Mouse (Mus musculus): ENCODE measurements around the gene Tmem98. TPM values are rescaled to one million over a fixed set of nuclear protein-coding genes. Genes with fewer than 3 reads are reported as not detected.

Gene Tmem98
- polyA plus RNA-seq, 1 experiment from 2014 or later = 129 TPM

- H3K27me3 ChIP-seq (ENCODE audit: control insufficient read depth, insufficient read depth, low read length) = no peaks in the 10 kb centered on the region
- no peak overlapping the region for H3K27ac ChIP-seq (replicated peaks; ENCODE audit: low read depth, low read length)
- no peak overlapping the region for H3K4me2 ChIP-seq (ENCODE audit: low read depth, low read length)
- no peaks in the 10 kb centered on the region for H3K4me1 ChIP-seq (ENCODE audit: control insufficient read depth, insufficient read depth, low read length)
- ATAC-seq (replicated peaks; ENCODE audit: insufficient number of reproducible peaks, low FRiP score, low TSS enrichment, low read depth) (no peak), DNase-seq (ENCODE audit: low spot score) (no peak)
- H3K9ac ChIP-seq (replicated peaks; ENCODE audit: low read length) = no peak overlapping the region
- 89% methylated on average over 4 of the region's 4 CpGs for WGBS
- H3K9me3 ChIP-seq (replicated peaks; ENCODE audit: control insufficient read depth, low read length) = no peaks in the 10 kb centered on the region
- no peaks in the 10 kb centered on the region for H3K36me3 ChIP-seq (replicated peaks; ENCODE audit: control insufficient read depth, insufficient read depth, low read depth, low read length)
- H3K4me3 ChIP-seq (ENCODE audit: low read depth, low read length) = no peak overlapping the region
These were observed 15.7 kb upstream of the Tmem98 start for GRCm38 (mm10) chr11:80794290-80794689.

GRCm38 (mm10) chr11:80795431-80795830 lies 14.5 kb upstream of the Tmem98 start:
- Histone ChIP-seq H3K4me2 (ENCODE audit: low read depth, low read length) (no peak overlapping the region), H3K4me1 (ENCODE audit: control insufficient read depth, insufficient read depth, low read length) (no peaks in the 10 kb centered on the region), H3K9ac (replicated peaks; ENCODE audit: low read length) (no peak overlapping the region), H3K4me3 (ENCODE audit: low read depth, low read length) (no peak overlapping the region), H3K27me3 (ENCODE audit: control insufficient read depth, insufficient read depth, low read length) (no peaks in the 10 kb centered on the region), H3K36me3 (replicated peaks; ENCODE audit: control insufficient read depth, insufficient read depth, low read depth, low read length) (no peaks in the 10 kb centered on the region), H3K27ac (replicated peaks; ENCODE audit: low read depth, low read length) (no peak overlapping the region), H3K9me3 (replicated peaks; ENCODE audit: control insufficient read depth, low read length) (no peaks in the 10 kb centered on the region)
- DNase-seq (ENCODE audit: low spot score) = no peak
- ATAC-seq (replicated peaks; ENCODE audit: insufficient number of reproducible peaks, low FRiP score, low TSS enrichment, low read depth) = no peak
- 82% methylated on average over 8 of the region's 8 CpGs for WGBS

- DNase-seq (ENCODE audit: low spot score) (peak; percentile 12), ATAC-seq (replicated peaks; ENCODE audit: insufficient number of reproducible peaks, low FRiP score, low TSS enrichment, low read depth) (no peak)
- no peaks in the 10 kb centered on the region for H3K27me3 ChIP-seq (ENCODE audit: control insufficient read depth, insufficient read depth, low read length)
- H3K4me1 ChIP-seq (ENCODE audit: control insufficient read depth, insufficient read depth, low read length) = no peaks in the 10 kb centered on the region
- no peak overlapping the region for H3K4me2 ChIP-seq (ENCODE audit: low read depth, low read length)
- no peaks in the 10 kb centered on the region for H3K36me3 ChIP-seq (replicated peaks; ENCODE audit: control insufficient read depth, insufficient read depth, low read depth, low read length)
- H3K9ac ChIP-seq (replicated peaks; ENCODE audit: low read length) = no peak overlapping the region
- 39% methylated on average over 3 of the region's 3 CpGs for WGBS
- no peaks in the 10 kb centered on the region for H3K9me3 ChIP-seq (replicated peaks; ENCODE audit: control insufficient read depth, low read length)
- no peak overlapping the region for H3K27ac ChIP-seq (replicated peaks; ENCODE audit: low read depth, low read length)
- no peak overlapping the region for H3K4me3 ChIP-seq (ENCODE audit: low read depth, low read length)
These were observed 10.0 kb upstream of the Tmem98 start for GRCm38 (mm10) chr11:80799979-80800378.

- Histone ChIP-seq H3K9me3 (replicated peaks; ENCODE audit: control insufficient read depth, low read length) (no peaks in the 10 kb centered on the region), H3K9ac (replicated peaks; ENCODE audit: low read length) (no peak overlapping the region), H3K4me1 (ENCODE audit: control insufficient read depth, insufficient read depth, low read length) (no peaks in the 10 kb centered on the region), H3K27me3 (ENCODE audit: control insufficient read depth, insufficient read depth, low read length) (no peaks in the 10 kb centered on the region), H3K27ac (replicated peaks; ENCODE audit: low read depth, low read length) (no peak overlapping the region), H3K4me3 (ENCODE audit: low read depth, low read length) (no peak overlapping the region), H3K4me2 (ENCODE audit: low read depth, low read length) (no peak overlapping the region), H3K36me3 (replicated peaks; ENCODE audit: control insufficient read depth, insufficient read depth, low read depth, low read length) (no peaks in the 10 kb centered on the region)
- WGBS = 42% methylated on average over 3 of the region's 3 CpGs
- ATAC-seq (replicated peaks; ENCODE audit: insufficient number of reproducible peaks, low FRiP score, low TSS enrichment, low read depth) (no peak), DNase-seq (ENCODE audit: low spot score) (no peak)
These were observed 7.3 kb upstream of the Tmem98 start for GRCm38 (mm10) chr11:80802706-80803105.

- H3K4me3 ChIP-seq (ENCODE audit: low read depth, low read length) = no peak overlapping the region
- DNase-seq (ENCODE audit: low spot score) (no peak), ATAC-seq (replicated peaks; ENCODE audit: insufficient number of reproducible peaks, low FRiP score, low TSS enrichment, low read depth) (no peak)
- no peaks in the 10 kb centered on the region for H3K9me3 ChIP-seq (replicated peaks; ENCODE audit: control insufficient read depth, low read length)
- no peaks in the 10 kb centered on the region for H3K27me3 ChIP-seq (ENCODE audit: control insufficient read depth, insufficient read depth, low read length)
- no peaks in the 10 kb centered on the region; the same call in 1 of the 2 replicates for H3K4me1 ChIP-seq (ENCODE audit: control insufficient read depth, insufficient read depth, low read length)
- no peak overlapping the region for H3K4me2 ChIP-seq (ENCODE audit: low read depth, low read length)
- H3K36me3 ChIP-seq (replicated peaks; ENCODE audit: control insufficient read depth, insufficient read depth, low read depth, low read length) = peaks cover 3% of the 10 kb centered on the region; the same call in 1 of the 2 replicates
- no peak overlapping the region for H3K9ac ChIP-seq (replicated peaks; ENCODE audit: low read length)
- WGBS = 75% methylated on average over 6 of the region's 6 CpGs
- no peak overlapping the region for H3K27ac ChIP-seq (replicated peaks; ENCODE audit: low read depth, low read length)
These were observed 1.4 kb upstream of the Tmem98 start for GRCm38 (mm10) chr11:80808551-80809070.

- Histone ChIP-seq H3K9me3 (replicated peaks; ENCODE audit: control insufficient read depth, low read length) (no peaks in the 10 kb centered on the region), H3K4me1 (ENCODE audit: control insufficient read depth, insufficient read depth, low read length) (no peaks in the 10 kb centered on the region; the same call in 1 of the 2 replicates), H3K36me3 (replicated peaks; ENCODE audit: control insufficient read depth, insufficient read depth, low read depth, low read length) (peaks cover 3% of the 10 kb centered on the region), H3K9ac (replicated peaks; ENCODE audit: low read length) (peak overlapping the region; percentile 86), H3K4me2 (ENCODE audit: low read depth, low read length) (peak overlapping the region; percentile 92), H3K27me3 (ENCODE audit: control insufficient read depth, insufficient read depth, low read length) (no peaks in the 10 kb centered on the region), H3K4me3 (ENCODE audit: low read depth, low read length) (peak overlapping the region; percentile 67), H3K27ac (replicated peaks; ENCODE audit: low read depth, low read length) (peak overlapping the region; percentile 87)
- peak; percentile 36 for DNase-seq (ENCODE audit: low spot score)
- peak; percentile 40; the same call in 1 of the 2 replicates for ATAC-seq (replicated peaks; ENCODE audit: insufficient number of reproducible peaks, low FRiP score, low TSS enrichment, low read depth)
- 24% methylated on average over 5 of the region's 6 CpGs for WGBS
These were observed 346 bp upstream of the Tmem98 start for GRCm38 (mm10) chr11:80809666-80809992.

- whole genome bisulfite sequencing = 26% methylated on average over 5 of the region's 5 CpGs
- Histone ChIP-seq H3K27me3 (ENCODE audit: control insufficient read depth, insufficient read depth, low read length) (no peaks in the 10 kb centered on the region), H3K4me3 (ENCODE audit: low read depth, low read length) (peak overlapping the region; percentile 67), H3K4me1 (ENCODE audit: control insufficient read depth, insufficient read depth, low read length) (no peaks in the 10 kb centered on the region; the same call in 1 of the 2 replicates), H3K4me2 (ENCODE audit: low read depth, low read length) (peak overlapping the region; percentile 92), H3K9me3 (replicated peaks; ENCODE audit: control insufficient read depth, low read length) (no peaks in the 10 kb centered on the region), H3K9ac (replicated peaks; ENCODE audit: low read length) (peak overlapping the region; percentile 86), H3K27ac (replicated peaks; ENCODE audit: low read depth, low read length) (peak overlapping the region; percentile 87), H3K36me3 (replicated peaks; ENCODE audit: control insufficient read depth, insufficient read depth, low read depth, low read length) (peaks cover 9% of the 10 kb centered on the region)
- peak; percentile 27 for DNase-seq (ENCODE audit: low spot score)
- no peak for ATAC-seq (replicated peaks; ENCODE audit: insufficient number of reproducible peaks, low FRiP score, low TSS enrichment, low read depth)
These were observed 1.2 kb downstream of the Tmem98 start for GRCm38 (mm10) chr11:80811156-80811555.

- 85% methylated on average over 7 of the region's 7 CpGs for WGBS
- H3K4me1 ChIP-seq (ENCODE audit: control insufficient read depth, insufficient read depth, low read length) = no peaks in the 10 kb centered on the region; the same call in 1 of the 2 replicates
- peaks cover 9% of the 10 kb centered on the region for H3K36me3 ChIP-seq (replicated peaks; ENCODE audit: control insufficient read depth, insufficient read depth, low read depth, low read length)
- no peak overlapping the region for H3K4me3 ChIP-seq (ENCODE audit: low read depth, low read length)
- H3K27ac ChIP-seq (replicated peaks; ENCODE audit: low read depth, low read length) = no peak overlapping the region
- H3K9ac ChIP-seq (replicated peaks; ENCODE audit: low read length) = no peak overlapping the region
- H3K27me3 ChIP-seq (ENCODE audit: control insufficient read depth, insufficient read depth, low read length) = no peaks in the 10 kb centered on the region
- ATAC-seq (replicated peaks; ENCODE audit: insufficient number of reproducible peaks, low FRiP score, low TSS enrichment, low read depth) = no peak
- no peak overlapping the region for H3K4me2 ChIP-seq (ENCODE audit: low read depth, low read length)
- DNase-seq (ENCODE audit: low spot score) = no peak
- H3K9me3 ChIP-seq (replicated peaks; ENCODE audit: control insufficient read depth, low read length) = no peaks in the 10 kb centered on the region
These were observed 5.4 kb downstream of the Tmem98 start for GRCm38 (mm10) chr11:80815354-80815753.

Data from embryonic facial prominence, embryonic 11.5 days (tissue).